Mouse (Mus musculus): ENCODE data around the gene Zswim5.

The Zswim5 gene

GRCm38 (mm10) chr4:117005611-117006400 is 128.6 kb downstream of the Zswim5 start:
- DNase-seq (ENCODE audit: low spot score) = no peak

- no peak for DNase-seq (ENCODE audit: low spot score)
These were observed 129.9 kb downstream of the Zswim5 start for GRCm38 (mm10) chr4:117007058-117007457.

- DNase-seq (ENCODE audit: low spot score) = no peak
These were observed 133.1 kb downstream of the Zswim5 start for GRCm38 (mm10) chr4:117010231-117010630.

- no peak for DNase-seq (ENCODE audit: low spot score)
These were observed 136.4 kb downstream of the Zswim5 start for GRCm38 (mm10) chr4:117013596-117013995.

- no peak for DNase-seq (ENCODE audit: low spot score)
These were observed 137.8 kb downstream of the Zswim5 start for GRCm38 (mm10) chr4:117014901-117015415.

- DNase-seq (ENCODE audit: low spot score) = no peak
These were observed 140.6 kb downstream of the Zswim5 start for GRCm38 (mm10) chr4:117017738-117018137.

GRCm38 (mm10) chr4:117018327-117018726 is 141.2 kb downstream of the Zswim5 start:
- DNase-seq (ENCODE audit: low spot score) = no peak

- peak; percentile 89 for DNase-seq (ENCODE audit: low spot score)
These were observed 142.3 kb downstream of the Zswim5 start, which contains the start of gene Eif2b3 for GRCm38 (mm10) chr4:117019206-117020134. Gene Eif2b3, plus strand, starts transcription at chr4:117019402.

- DNase-seq (ENCODE audit: low spot score) = no peak
These were observed 146.3 kb downstream of the Zswim5 start for GRCm38 (mm10) chr4:117023469-117023868.

- no peak for DNase-seq (ENCODE audit: low spot score)
These were observed 153.9 kb downstream of the Zswim5 start for GRCm38 (mm10) chr4:117031105-117031504.

Measured in layer of hippocampus, adult 11-12 months (tissue).